Comparison of ENCODE assay signal across 9 mouse cellular contexts in genomic region chr5:139389676-139390061, GRCm38 (mm10). TPM values are rescaled to one million over a fixed set of nuclear protein-coding genes. Genes with fewer than 3 reads are reported as not detected.
DNase-seq lines count a peak whose midpoint lies in the region; ATAC-seq and TF ChIP-seq lines count a peak whose summit lies in the region.
"Had no signal": no experiment of that assay in that cellular context is flagged by ENCODE, and none has a peak within 500 bp of the region (broad histone marks: within the 10 kb centered on the region; RNA-seq: fewer than 3 reads in every experiment).

No protein-coding gene starts in this region.

- H3K4me3 ChIP-seq in forebrain, embryonic 15.5 days, result no peak overlapping the region
- H3K4me3 ChIP-seq in hindbrain, embryonic 10.5 days, result no peak overlapping the region
- no peak overlapping the region for H3K4me3 ChIP-seq in thymus, adult 2 months (ENCODE audit: control insufficient read depth, insufficient read depth, low read length)
- H3K4me3 ChIP-seq: myocyte had no signal

- peaks cover 20% of the 10 kb centered on the region for H3K4me1 ChIP-seq in forebrain, embryonic 15.5 days
- peaks cover 66% of the 10 kb centered on the region for H3K4me1 ChIP-seq in hindbrain, embryonic 10.5 days (replicated peaks)
- H3K4me1 ChIP-seq in thymus, adult 2 months (replicated peaks; ENCODE audit: control insufficient read depth, insufficient read depth, low read length), result peaks cover 15% of the 10 kb centered on the region

- no peaks in the 10 kb centered on the region for H3K9me3 ChIP-seq in forebrain, embryonic 15.5 days
- no peaks in the 10 kb centered on the region for H3K9me3 ChIP-seq in hindbrain, embryonic 10.5 days

- peak; percentile 55 to 82 for DNase-seq in urinary bladder, adult 18-20 months (ENCODE audit: low spot score in 2 of 2)
- DNase-seq in urinary bladder, postnatal 10 days (ENCODE audit: low spot score), result no peak
- DNase-seq in hindbrain, embryonic 10.5 days (ENCODE audit: low spot score), result no peak
- peak; percentile 45 to 62 for DNase-seq in layer of hippocampus, postnatal 10 days (ENCODE audit: low spot score in 2 of 2)
- DNase-seq in lung, postnatal 10 days, result peak; percentile 93
- peak; percentile 63 to 68 for DNase-seq in spleen, postnatal 14 days (ENCODE audit: low spot score in 2 of 2)
- DNase-seq in thymus, adult 2 months, result no peak

- H3K27ac ChIP-seq in forebrain, embryonic 15.5 days (replicated peaks), result peak overlapping the region; percentile 29; the same call in 1 of the 2 replicates
- peak overlapping the region; percentile 83 for H3K27ac ChIP-seq in hindbrain, embryonic 10.5 days
- H3K27ac ChIP-seq in thymus, adult 2 months (ENCODE audit: control insufficient read depth, insufficient read depth, low read length), result no peak overlapping the region

- no peaks in the 10 kb centered on the region for H3K27me3 ChIP-seq in forebrain, embryonic 15.5 days
- H3K27me3 ChIP-seq in hindbrain, embryonic 10.5 days (ENCODE audit: insufficient read depth, poor library complexity, severe bottlenecking), result no peaks in the 10 kb centered on the region
- no peaks in the 10 kb centered on the region for H3K27me3 ChIP-seq in thymus, adult 2 months (ENCODE audit: control insufficient read depth, insufficient read depth, low read length)

- no peak for TF ChIP-seq CTCF in thymus, adult 2 months (IDR thresholded peaks at IDR 0.05; ENCODE audit: borderline replicate concordance, control insufficient read depth, extremely low read depth, insufficient read depth, low read length, poor library complexity)

- ATAC-seq in forebrain, embryonic 15.5 days (replicated peaks), result no peak; the same call in 1 of the 2 replicates

- TF ChIP-seq POLR2A in thymus, adult 2 months (IDR thresholded peaks at IDR 0.05; ENCODE audit: control insufficient read depth, extremely low read depth, insufficient read depth, low read length, poor library complexity), result no peak

- H3K9ac ChIP-seq in forebrain, embryonic 15.5 days (replicated peaks), result 0 out of 2 replicates have a peak overlapping the region, but pooled peaks have one; percentile 15

- no peak overlapping the region for H3K4me2 ChIP-seq in forebrain, embryonic 15.5 days (replicated peaks)

- 51% methylated on average over 6 of the region's 6 CpGs for WGBS in forebrain, embryonic 15.5 days
- 60% methylated on average over 6 of the region's 6 CpGs for WGBS in hindbrain, embryonic 10.5 days
- 84% methylated on average over 6 of the region's 6 CpGs for WGBS in thymus, adult 2 months

- no peaks in the 10 kb centered on the region for H3K36me3 ChIP-seq in forebrain, embryonic 15.5 days
- 0 out of 2 replicates have a peak, but pooled peaks cover 8% of the 10 kb centered on the region for H3K36me3 ChIP-seq in hindbrain, embryonic 10.5 days
- peaks cover 4% of the 10 kb centered on the region; the same call in 1 of the 2 replicates for H3K36me3 ChIP-seq in thymus, adult 2 months (ENCODE audit: control insufficient read depth, insufficient read depth, low read length)

RNA-seq across cellular contexts. Expression of gene Gpr146, which starts 12.2 kb away (rescaled TPM):
- 1.3 and 1.5 TPM in 2 replicates for polyA plus RNA-seq in forebrain, embryonic 15.5 days (2015; fragmentation: Nextera tagmentation; extraction: Ambion mirVana)
- 2.0 and 2.8 TPM in 2 replicates for polyA plus RNA-seq in hindbrain, embryonic 10.5 days (2016; fragmentation: Nextera tagmentation; extraction: Ambion mirVana)
- 1 to 10 TPM; 6.8 to 7.8 TPM for total RNA-seq in layer of hippocampus, postnatal 10 days (2021)
- 33.9 and 40.1 TPM in 2 replicates for polyA plus RNA-seq in thymus, adult 2 months (2012; rRNA removed)

RNA-seq across cellular contexts. Expression of gene C130050O18Rik, which starts 15.4 kb away (rescaled TPM):
- 0.13 and 0.20 TPM in 2 replicates for polyA plus RNA-seq in forebrain, embryonic 15.5 days (2015; fragmentation: Nextera tagmentation; extraction: Ambion mirVana)
- polyA plus RNA-seq in hindbrain, embryonic 10.5 days (2016; fragmentation: Nextera tagmentation; extraction: Ambion mirVana), result 0.43 TPM in 1 of 2 replicates, not detected in the other
- under 1 TPM; 0.22 to 0.32 TPM for total RNA-seq in layer of hippocampus, postnatal 10 days (2021)
- 1.5 and 2.1 TPM in 2 replicates for polyA plus RNA-seq in thymus, adult 2 months (2012; rRNA removed)

RNA-seq across cellular contexts. Expression of gene Gper1, which starts 33.3 kb away (rescaled TPM):
- polyA plus RNA-seq in forebrain, embryonic 15.5 days (2015; fragmentation: Nextera tagmentation; extraction: Ambion mirVana), result 7.3 and 8.2 TPM in 2 replicates
- 0.40 and 0.76 TPM in 2 replicates for polyA plus RNA-seq in hindbrain, embryonic 10.5 days (2016; fragmentation: Nextera tagmentation; extraction: Ambion mirVana)
- 1 to 10 TPM; 3.7 to 3.8 TPM for total RNA-seq in layer of hippocampus, postnatal 10 days (2021)
- polyA plus RNA-seq in thymus, adult 2 months (2012; rRNA removed), result 1.5 and 2.1 TPM in 2 replicates

RNA-seq across cellular contexts. Expression of gene Cyp2w1, which starts 37.3 kb away (rescaled TPM):
- polyA plus RNA-seq in forebrain, embryonic 15.5 days (2015; fragmentation: Nextera tagmentation; extraction: Ambion mirVana), result not detected in 2 replicates
- not detected in 2 replicates for polyA plus RNA-seq in hindbrain, embryonic 10.5 days (2016; fragmentation: Nextera tagmentation; extraction: Ambion mirVana)
- total RNA-seq in layer of hippocampus, postnatal 10 days (2021), result not detected
- polyA plus RNA-seq in thymus, adult 2 months (2012; rRNA removed), result 0.20 and 1.2 TPM in 2 replicates
- polyA plus RNA-seq: myocyte had no signal

RNA-seq across cellular contexts. Expression of gene Cox19, which starts 38.5 kb away (rescaled TPM):
- polyA plus RNA-seq in forebrain, embryonic 15.5 days (2015; fragmentation: Nextera tagmentation; extraction: Ambion mirVana), result 104 and 113 TPM in 2 replicates
- 116 and 147 TPM in 2 replicates for polyA plus RNA-seq in hindbrain, embryonic 10.5 days (2016; fragmentation: Nextera tagmentation; extraction: Ambion mirVana)
- 10 to 100 TPM; 74.9 to 79.5 TPM for total RNA-seq in layer of hippocampus, postnatal 10 days (2021)
- 84.7 and 99.2 TPM in 2 replicates for polyA plus RNA-seq in thymus, adult 2 months (2012; rRNA removed)

Comparison
In these comparisons a context has a peak if more than half of its experiments do, and no peak if none do; other contexts are left out.
1. DNase-seq: peak in urinary bladder, adult 18-20 months (2 of 2), layer of hippocampus, postnatal 10 days (2 of 2), lung, postnatal 10 days (single experiment) and spleen, postnatal 14 days (2 of 2); none in urinary bladder, postnatal 10 days (single experiment), hindbrain, embryonic 10.5 days (single experiment) and thymus, adult 2 months (single experiment).